Mouse (Mus musculus) thymus, postnatal 10 days (tissue): ENCODE results near the gene Col16a1.
A peak's percentile ranks its signal among the peaks of the same experiment; 100 is the strongest.

Experiments
- DNase-seq, 2 experiments: peaks; one replicate each; pipeline ENCODE4 v3.0.0; 2021; ENCODE audit warnings: low spot score in 2 of 2

Col16a1 gene

DNA sequence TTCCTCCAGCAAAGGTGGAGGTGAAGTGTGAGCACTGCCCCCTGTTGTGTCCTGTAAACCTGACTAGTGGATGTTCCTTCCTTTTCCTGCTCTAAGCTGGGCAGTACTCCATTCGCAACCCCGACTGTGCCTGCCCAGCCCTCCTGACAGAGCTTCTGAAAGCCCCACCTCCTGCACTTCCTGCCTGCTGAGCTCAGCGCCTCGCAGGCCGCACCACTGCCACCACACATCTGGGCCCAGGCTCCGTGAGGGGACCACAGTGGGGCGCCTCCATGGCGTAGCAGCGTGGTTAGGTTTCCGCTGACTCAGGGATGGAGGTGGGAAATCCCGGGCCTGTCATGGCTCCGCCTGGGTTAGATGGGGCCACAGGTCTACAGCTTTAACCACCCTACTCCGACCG, 2.0 kb upstream of the Col16a1 start:
- peak; percentile 75 to 76 for DNase-seq

DNA sequence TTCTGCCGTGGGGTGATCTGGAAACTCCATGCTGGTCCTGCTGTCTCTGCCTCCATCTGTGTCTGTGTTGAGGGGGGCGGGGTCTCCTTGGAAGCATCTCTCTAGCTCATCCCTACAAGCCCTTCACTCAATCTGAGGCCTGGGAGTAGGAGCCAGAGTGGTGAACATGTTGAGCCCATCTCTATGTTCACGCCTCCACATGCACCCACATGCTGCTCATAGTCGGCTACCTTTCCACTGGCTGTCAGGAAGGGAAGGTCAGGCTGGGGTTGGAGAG, 501 bp downstream of the Col16a1 start:
- no peak for DNase-seq

DNA sequence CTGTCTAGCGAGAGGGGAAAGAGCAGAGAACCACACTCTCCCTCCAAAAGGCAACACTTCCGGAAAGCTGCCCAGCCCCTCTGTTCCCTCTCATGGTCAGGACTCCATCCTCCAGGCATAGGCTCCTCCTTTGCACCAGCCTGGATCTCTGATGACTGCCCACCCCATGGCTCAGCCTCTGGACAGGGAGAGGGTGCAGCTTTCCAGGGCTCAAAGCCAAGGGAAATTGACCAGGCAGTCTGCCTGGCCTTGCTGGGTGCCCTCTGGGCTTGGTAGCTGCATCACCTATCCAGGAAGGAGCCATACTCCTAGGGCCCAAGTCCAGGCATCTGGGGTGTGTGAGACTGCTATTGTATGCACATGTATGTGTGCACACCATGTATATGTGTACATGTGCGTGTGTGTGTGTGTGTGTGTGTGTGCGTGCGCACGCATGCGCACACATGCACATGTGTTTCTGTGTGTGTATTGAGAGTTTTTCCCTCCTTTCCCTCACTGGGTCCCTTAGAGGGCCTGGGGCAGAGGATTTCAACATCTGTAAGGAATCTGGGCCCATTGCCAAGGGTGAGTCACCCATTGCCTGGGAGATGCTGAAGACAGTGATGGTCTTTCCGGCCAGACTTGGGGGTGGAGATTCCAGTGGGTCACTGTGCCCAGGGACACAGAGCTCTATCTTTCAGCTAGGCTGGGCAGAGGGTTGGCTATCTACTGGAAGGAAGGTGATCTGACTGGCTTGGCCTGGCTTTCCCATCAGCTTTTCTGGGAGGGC, 2.6 kb downstream of the Col16a1 start:
- DNase-seq, result no peak

DNA sequence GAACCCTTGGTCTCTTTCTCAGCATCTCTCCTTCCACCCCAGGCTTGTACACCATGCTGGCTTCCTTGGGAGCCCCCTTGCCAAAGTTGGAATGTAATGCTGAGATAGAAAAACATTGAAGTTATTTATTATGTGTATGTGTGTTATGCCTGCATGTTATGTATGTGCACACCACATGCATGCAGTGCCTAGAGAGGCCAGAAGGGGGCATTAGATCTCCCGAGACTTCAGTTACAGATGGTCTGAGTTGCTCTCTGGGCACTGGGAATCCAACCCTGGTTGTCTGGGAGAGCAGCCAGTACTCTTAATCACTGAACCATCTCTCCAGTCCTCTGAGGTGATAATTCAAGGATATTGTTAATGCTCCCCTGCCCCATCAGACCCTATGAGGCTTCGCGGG, 4.6 kb downstream of the Col16a1 start:
- DNase-seq, result no peak

DNA sequence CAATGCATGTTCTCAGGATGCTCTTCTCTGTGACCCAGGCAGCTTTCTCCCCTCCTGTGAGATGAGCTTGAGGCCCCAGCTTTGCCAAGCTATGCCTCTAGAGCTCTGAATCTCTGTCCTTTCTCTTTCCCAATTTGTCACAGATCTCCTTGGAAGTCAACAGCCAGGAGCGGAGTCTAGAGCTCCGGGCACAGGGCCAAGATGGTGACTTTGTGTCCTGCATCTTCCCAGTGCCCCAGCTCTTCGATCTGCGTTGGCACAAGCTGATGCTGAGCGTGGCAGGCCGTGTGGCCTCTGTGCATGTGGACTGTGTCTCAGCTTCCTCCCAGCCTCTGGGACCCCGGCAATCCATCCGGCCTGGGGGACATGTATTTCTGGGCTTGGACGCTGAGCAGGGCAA, 5.5 kb downstream of the Col16a1 start:
- DNase-seq, result no peak

DNA sequence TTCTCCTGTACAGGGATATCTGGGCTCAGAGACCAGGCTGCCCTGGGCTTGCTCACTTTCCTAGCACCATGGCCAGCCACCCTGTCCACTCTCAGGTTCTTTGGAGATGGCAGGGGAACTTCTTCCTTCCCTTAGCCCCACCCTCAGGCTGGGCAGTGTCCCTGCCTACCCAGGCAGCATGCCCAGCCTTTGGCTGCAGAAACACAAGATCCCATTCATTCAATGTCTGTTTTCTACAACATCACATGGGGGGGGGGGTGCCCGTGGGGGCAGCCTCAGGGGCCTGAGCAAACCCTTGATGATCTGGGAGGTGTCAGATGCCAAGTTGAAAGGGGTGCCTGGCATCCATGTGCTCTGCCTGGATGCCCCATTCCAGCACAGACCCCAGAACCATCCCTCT, 7.1 kb downstream of the Col16a1 start:
- DNase-seq, result no peak

DNA sequence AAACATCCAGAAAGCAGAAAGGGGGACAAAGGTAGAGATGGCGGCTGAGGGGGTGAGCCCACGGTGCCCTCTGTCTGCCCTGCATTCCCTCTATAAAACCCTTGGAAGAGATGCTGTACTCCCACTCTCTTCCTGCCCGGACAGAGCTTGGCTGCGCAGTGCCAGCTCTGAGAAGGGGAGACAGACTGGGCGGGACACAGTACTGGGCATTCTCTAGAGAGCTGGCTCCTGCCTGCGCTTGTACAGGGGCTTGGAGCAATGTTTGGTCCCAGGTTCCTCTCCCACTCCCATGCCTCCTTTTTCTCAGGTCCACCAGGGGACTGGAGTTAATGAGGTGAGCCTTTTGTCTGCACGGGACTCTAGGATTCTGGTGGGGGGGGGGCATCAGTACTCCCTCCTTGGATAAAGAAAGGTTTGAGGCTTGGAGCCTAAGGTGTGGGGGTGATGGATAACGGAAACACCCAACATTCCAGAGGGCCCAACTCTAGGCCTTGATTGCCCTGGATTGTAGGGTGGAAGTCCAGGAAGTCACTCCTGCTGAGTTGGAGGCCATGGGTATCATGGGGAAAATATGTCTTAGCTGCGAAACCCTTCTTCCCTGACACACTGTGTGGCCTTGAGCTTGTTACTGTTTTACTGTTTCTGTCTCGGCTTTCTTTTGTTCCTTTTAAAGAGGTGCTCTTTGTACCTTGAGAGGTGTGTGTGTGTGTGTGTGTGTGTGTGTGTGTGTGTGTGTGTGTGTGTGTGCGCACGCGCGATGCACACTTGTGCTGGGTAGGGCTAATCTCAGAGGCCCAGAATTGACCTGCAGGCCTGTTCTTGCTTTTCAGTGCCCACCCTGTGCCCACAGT, 7.7 kb downstream of the Col16a1 start:
- no peak for DNase-seq

DNA sequence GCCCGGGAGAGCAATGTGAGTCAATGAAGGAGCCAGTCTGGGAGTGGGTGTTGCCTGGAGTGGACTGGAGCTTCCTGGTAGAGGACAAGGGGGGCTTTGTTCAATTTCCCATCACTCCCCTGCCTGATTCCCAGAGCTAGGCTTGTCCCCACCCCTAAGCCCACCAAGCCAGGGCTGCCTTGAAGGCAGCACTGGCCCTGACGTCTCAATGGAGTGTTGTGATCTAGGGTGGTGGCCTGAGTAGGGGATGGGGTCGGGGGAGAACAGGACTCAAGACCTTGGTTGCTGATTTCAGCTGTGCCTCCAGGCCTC, 8.3 kb downstream of the Col16a1 start:
- no peak for DNase-seq

DNA sequence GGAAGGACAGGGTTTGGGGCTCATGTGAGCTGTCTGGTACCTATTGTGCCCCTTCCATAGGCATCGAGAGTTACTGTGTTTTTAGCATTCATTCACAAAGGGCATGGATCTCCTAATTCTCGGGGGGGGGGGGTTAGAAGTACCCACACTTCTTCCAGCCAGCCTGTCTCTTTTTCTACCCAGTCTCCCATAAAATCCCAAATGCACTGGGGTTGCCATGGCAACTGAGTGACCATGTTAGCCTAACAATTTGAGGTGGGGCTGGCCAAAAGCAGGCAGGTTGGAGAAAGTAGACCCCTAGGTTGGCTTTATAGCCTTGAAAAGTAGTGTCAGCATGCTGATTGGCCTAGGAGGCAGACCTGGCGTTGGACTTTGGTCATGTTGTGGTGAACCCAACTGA, 8.8 kb downstream of the Col16a1 start:
- DNase-seq, result no peak

DNA sequence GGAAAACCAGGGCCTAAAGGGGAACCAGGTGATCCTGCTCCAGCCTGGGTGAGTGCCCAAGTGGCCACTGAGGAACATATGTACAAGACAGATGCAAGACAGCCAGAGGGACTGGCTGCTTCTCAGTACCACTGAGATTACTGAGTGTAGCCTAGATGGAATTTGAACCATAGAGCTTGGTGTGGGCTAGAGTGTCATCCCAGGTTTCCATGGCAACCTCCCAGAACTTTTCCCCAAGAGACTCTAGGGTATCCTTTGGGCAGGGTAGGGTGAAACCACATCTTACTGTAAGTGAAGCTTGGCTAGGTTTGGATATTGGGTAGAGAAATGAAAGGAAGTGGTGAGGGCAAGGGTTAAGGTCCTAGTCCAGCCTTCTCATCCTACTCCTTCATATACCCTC, 13.3 kb downstream of the Col16a1 start:
- DNase-seq, result no peak

DNA sequence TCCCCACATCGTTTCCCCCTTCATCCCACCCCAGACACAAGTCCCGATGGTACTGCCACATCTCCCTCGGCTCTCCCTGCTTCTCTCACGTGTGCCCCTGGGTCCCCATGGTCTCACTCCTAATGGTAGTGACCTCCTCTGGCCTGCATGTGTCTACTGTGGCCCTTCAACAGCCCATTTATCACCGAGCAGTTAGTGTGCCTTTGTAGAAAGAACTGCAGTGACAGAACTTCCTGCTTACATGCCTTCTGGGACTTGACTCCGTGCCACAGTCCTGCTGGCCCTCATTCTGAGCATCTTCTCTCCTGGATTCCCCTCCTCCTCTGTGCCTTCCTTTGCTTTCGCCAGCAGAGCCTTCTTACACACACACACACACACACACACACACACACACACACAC, 15.6 kb downstream of the Col16a1 start:
- DNase-seq, result no peak

DNA sequence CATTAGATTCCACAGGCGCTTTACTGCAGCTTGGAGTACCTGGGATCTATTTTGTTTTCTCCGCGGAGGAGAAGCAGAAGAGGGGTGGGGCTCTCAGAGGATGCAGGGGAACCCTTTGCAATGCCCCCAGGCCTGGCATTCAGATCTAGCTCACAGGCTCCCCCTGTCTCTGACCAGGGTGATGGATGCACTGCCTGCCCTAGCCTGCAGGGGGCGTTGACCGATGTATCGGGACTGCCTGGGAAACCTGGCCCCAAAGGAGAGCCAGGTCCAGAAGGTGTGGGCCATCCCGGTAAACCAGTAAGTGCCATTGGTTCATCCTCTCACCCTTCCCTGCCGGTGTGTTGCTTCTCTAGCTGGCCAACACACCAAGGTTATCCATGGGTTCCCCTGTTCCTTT, 19.2 kb downstream of the Col16a1 start:
- peak; percentile 10 to 47 for DNase-seq

DNA sequence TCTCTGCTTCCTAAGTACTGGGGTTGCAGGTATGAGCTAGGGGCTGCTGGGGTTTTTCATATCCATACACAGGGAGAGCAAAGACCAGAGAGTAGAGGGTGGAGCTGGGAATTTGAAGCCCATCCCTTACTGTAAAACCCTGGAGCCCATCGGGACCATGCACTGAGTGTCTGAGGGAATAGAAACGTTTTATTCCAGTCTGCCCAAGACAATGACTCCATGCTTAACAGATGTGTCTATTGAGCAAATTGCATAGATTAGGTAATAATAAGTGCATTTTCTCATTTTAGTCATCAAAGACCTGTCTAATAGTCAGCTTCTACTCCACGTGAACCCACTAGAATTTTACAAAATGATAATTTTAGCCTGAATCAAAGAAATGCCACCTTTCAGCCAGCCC, 22.9 kb downstream of the Col16a1 start:
- no peak for DNase-seq

DNA sequence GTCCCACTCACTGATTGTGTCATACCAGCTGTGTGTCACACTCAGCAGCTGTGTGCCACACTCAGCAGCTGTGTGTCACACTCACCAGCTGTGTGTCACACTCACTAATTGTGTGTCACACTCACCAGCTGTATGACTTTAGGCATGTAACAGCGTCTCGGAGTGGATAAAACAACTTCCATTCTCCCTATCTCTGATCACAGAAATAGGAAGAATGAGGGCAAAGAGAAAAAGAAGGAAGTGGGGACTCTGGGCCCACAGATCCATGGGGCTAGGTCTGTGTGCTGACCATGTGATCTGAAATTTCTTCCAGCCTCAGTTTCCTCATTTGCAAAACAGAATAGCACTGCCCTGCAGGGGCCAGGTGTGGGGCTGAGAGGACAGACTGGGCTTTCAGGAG, 24.1 kb downstream of the Col16a1 start:
- DNase-seq, result no peak

DNA sequence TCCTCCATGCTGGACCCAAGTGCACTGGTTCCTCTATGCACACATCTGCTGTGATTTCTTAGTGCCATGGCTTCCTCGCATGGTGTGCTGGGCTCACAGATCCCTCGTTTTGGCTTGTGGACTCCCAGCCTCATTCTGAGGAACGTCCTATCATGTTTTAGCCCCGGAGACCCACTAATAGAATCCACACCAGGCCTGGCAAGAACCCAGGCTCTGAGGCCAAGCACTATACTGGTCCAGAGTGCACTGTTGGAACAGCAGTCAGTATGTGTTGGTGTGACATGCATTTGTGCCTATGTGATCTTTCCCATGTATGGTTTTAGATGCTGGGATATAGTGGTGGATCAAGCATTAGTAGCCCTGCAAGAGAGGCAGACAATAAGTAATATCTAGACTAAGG, 25.7 kb downstream of the Col16a1 start:
- no peak for DNase-seq

DNA sequence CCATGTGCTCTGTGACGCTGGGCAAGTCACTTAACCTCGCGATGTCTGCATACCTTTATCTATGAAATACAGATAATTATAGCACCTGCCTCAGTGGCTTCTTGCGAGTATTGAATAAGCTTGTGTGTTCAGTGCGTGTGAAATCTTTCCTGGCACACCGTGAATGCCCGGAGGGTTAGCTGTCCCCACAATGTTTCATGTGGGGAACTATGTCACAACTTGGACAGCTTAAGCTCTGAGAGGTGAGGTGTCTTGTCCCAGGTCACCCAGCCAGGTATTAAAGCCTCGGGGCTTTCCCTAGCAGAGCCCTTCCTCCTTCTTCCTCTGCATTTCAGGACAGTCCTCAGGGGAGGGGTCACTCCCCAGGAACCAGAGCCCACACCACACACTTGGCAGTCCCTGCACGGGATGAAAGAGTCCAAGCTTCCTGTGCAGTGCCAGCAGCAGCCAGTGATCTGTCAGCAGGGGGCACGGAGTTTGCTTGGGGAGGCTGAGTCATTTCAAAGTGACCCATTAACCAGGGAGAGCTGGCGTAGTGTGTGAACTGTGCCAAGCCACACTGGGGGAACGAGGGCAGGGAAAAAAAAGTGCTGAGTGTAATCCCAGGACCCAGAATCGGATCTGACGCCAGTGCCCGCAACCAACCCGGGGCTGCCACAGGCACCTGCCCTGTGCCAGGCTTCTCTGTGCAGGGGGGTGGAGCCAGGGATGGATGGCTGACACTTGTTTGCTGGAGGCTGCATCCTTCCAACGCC, 27.3 kb downstream of the Col16a1 start:
- DNase-seq, result no peak

DNA sequence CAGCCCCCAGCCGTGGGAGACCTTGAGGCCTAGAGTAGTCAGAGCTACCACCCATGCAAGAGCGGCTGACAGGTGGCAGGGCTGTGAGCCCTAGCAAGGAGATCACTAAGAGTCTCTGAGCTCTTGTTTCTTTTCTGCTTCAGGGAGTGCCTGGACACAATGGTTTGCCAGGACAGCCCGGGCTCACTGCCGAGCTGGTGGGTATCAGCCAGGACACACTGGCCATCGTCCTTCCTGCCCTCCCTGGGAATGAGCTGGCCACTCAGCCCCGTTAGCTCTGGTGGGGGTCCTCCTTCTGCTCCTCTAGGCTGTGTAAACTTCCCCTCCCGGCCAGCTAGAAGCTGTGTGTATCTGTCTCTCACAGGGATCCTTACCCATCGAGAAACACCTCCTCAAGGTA, 29.2 kb downstream of the Col16a1 start:
- DNase-seq, result no peak

DNA sequence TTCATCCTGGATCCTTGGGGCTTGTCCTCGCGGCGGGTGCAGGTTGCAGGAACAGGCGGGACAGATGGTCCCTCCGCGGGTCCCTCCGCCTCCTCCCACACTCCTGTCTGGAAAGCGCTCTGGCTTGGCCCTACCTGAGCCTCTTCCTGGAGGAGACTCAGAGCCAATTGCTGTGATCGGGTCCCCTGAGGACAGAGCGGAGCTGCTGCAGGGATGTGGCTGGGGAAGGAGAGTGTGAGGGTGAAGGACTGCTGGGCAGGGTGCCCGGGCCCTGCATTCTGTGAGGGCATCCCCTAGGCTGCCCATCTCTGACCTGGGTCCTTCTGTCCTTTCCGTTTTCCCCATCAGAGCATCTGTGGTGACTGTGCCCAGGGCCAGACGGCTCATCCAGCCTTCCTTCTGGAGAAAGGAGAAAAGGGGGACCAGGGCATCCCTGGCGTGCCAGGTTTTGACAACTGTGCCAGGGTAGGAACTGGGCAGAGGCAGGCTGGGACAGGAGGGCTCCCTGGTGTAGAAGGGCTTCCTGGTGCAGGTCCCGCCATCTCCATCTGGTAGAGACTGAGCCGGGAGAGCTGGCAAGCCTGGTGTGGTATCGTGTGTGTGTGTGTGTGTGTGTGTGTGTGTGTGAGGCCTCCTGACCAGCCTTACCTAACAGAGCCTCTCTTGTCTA, 31.3 kb downstream of the Col16a1 start:
- no peak for DNase-seq

DNA sequence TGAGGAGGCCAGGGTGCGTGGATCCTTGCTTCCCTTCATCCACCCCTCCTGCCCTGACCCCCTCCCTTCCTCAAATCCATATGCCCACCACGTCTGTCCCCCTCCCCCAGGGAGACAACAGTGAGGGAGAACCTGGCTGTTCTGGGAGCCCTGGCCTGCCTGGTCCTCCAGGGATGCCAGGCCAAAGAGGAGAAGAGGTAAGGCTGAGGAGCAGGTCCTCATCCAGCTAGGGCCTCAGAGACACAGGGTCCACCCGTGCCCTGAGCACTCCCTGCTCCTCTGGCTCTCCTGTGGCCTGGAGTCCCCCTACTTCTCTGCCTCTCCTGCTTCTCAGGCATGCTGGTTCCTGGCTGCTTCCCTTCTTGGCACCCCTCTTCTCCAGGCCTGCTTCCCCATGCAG, 31.9 kb downstream of the Col16a1 start:
- DNase-seq, result no peak

DNA sequence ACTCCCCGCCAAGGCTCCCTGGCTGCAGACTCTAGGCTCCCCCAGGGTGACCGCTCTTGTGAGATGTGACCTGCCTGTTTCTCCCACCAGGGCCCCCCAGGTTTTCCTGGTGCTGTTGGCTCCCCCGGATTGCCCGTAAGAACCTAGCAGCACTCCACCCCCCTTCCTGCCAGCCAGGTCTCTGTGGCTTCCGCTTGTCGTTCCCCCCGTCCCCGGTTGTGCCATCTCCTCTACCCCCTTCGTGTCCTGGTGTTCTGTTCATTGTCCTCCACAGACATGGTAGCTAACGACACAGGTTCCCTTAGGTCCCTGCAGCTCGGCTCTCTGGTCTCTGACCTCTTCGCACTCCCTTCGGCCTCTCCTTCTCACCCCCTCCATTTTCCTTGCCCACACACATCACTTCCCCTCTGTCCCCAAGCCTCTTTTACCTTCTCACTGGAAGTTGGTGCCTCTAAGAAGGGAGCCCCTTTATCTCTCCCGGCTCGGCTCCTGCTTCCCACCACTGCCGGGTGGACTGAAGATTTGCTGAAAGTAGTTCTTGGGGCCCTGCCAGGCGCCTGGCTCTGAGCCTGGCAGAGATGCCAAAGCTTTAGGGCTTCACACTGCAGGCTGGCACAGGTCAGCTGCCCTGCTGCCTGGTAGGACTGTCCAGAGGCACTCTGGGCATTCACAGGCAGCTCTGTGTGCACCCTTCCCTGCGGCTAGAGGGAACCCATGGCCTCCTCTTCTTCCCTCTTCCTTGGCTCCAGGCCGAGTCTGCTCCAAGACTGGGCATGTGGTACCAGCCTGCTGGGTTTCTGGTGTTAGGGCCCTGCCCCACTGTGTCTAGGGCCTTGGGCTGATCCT, 33.9 kb downstream of the Col16a1 start:
- no peak for DNase-seq

DNA sequence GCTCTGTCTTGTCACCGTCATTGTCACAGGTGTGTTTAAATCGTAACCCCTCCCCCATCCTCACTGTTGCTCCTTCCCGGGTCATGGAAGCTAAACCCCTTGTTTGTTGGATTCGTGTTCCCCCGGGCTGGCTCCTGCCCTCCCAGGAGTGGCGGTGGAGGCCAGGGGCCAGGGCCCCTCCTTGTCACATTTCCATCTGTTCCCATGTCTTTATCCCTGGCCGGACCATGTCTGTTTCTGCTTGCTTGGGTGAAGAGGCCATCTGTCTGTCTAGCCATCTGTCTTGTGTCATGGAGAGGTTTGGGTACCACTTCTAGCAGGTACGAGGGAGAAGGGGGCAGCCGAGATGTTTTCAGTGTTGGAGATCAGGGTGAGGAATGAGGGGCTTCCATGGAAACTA, 34.6 kb downstream of the Col16a1 start:
- DNase-seq, result no peak
